Mouse (Mus musculus) common myeloid progenitor, adult 5-6 weeks (primary cell): ENCODE results near the gene Nos1. TPM values are rescaled to one million over a fixed set of nuclear protein-coding genes. Genes with fewer than 3 reads are reported as not detected.

Experiments used
- ATAC-seq: replicated peaks from 2 replicates; pipeline ENCODE4 v1.8.0; 2016; ENCODE audit warnings: low read depth, mild to moderate bottlenecking, moderate TSS enrichment, inconsistent platforms; ENCODE audit not compliant: poor library complexity, severe bottlenecking
- total RNA-seq: library from RNA; stranded (forward); fragments of 200-1000, 187-1606 nt; gene quantifications from 2 replicates; pipeline ENCODE4 v1.2.3, GENCODE M21; 2017

Nos1 gene
- total RNA-seq, 1 experiment from 2014 or later = not detected

DNA sequence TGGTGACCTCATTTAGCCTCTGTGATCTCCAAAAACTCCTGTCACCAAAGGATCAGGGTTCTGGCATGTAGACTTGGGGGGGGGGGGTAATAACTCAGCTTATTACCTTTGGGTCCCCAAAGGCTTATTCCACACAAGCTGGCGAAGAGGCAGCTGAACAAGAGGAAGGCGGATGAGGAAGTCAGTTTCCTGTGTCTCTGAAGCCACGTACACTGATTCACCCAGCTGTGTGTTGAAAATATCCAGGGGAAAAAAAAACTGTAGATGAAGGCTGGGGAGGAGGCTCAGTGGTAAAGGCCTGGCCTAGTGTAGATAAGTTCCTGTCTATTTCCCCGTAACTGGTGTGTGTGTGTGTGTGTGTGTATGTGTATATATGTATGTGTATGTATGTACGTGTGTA lies 110.7 kb downstream of the Nos1 start:
- no peak for ATAC-seq

GRCm38 (mm10) chr5:117894050-117894449 lies 113.2 kb downstream of the Nos1 start:
- no peak for ATAC-seq

DNA sequence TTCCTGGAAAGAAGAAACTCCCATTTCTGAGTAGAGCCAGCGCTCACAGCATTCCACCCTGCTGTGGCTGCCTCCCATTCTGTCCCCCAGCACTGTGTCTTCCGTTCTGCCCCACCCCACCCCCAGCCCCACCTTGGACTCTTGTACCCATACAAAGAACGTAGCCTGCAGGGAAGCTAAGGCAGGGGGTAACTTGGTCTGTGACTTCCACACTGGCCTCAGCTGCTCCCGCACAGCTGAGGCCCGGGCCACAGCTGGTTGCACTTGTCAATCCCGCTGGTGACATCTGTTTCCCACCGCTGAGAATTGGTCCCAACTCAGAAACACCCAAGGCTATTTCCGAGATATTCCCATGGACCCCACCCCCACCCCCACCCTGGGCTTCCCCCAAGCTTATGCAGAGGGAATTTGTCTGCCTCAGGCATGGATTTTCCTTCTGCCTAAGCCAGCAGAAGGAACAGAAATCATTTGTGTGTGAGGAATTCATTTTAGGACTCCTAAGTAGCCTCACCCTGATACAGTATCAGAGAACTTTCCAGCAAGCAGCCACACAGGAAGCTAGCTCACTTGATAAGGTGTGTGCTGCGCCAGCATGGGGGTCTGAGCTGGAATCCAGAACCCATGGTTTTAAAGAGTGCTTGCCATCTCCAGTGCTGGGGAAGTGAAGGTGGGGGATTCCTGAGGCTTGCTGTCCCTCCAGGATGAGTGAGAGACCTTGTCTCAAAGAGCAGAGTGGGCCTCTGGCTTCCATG lies 117.4 kb downstream of the Nos1 start:
- ATAC-seq = no peak

DNA sequence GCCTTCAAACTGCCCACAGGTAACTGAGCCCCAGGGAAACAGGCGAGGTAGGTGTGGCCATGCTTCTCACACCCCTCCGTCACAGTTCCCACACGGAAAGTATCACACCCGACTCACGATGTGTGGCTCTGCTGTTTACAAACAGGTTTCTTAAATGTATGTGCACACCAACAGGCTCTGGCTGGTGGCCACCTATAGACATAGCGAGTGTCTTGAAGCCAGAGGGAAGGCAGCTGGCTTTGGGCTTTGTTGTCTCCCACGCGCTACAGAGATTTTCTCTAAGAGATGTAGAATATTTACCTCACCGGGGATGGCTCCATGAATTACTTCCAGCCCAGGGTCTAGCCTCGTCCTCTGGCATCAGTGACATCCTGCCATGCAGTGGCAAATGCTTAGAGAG lies 118.5 kb downstream of the Nos1 start:
- ATAC-seq = no peak

DNA sequence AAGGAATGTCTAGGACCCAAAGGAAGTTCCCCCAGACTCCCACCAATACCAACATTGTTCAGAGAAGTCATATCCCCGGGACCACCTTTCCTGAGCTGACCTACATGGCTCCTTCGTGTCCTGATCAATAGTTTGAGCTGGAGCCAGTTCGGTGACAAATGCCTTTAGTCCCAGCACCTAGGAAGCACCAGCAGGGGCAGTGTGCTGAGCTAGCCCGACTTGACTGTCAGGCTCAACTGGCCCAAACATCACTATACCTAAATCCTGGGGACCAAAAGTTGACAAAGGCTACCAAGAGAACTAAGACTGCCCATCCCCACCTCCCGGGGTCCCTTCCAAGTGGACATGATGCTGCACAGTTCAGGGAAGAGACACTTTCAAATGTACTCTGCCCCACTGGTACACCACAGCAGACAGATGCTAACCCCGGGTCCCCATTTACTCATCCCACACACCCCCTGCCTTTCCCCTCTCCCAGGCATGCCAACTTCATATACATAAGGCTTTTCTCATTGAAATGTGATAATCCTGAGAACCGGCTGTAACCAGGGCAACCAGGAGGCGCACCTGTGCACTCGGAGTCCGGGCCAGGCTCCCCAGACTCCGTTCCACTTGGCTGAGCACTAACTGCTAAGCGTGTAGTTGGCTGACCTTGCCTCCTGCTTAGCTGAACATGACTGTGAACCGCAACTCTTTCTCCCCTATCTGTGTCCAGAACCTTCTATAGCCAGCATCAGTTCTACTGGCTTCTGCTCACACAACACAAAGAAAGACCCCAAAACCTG lies 120.3 kb downstream of the Nos1 start:
- ATAC-seq = no peak

DNA sequence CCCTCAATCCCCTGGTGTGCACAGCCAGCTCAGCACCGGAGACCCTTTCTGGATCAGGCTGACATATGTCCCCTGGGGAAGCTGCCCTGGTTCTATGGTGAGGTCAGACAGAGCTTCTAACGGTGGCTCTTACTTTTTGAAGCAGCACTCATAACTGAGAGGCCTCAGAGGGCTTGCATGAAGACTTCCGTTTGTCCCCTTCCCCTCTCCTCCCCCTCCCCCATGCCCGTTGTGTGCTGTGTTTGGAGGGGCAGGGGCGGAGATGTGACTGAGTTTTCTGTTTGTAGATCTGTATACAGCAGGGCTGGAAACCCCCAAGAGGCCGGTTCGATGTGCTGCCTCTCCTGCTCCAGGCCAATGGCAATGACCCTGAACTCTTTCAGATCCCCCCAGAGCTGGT lies 122.7 kb downstream of the Nos1 start:
- ATAC-seq = no peak

GRCm38 (mm10) chr5:117905728-117906127 lies 124.9 kb downstream of the Nos1 start:
- ATAC-seq = no peak

DNA sequence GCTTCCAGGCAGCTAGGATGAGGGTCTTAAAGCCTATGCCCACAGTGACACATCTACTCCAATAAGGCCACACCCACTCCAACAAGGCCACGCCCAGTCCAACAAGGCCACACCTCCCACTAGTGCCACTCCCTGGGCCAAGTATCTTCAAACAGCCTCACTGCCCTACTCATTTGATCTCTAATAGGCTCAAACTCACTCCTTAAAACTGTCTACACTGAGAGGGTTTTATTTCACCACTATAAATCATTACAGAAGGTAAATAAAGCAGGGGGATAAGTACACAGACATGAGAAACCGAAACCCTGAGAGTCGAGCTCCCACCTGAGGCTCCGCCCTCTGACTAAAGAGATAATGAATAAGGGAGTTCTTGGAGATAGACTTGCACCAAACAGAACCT lies 128.7 kb downstream of the Nos1 start:
- no peak for ATAC-seq

- ATAC-seq = peak; percentile 74
These were observed 135.5 kb downstream of the Nos1 start for GRCm38 (mm10) chr5:117916349-117916748.

- no peak for ATAC-seq
These were observed 136.1 kb downstream of the Nos1 start for GRCm38 (mm10) chr5:117916906-117917305.

GRCm38 (mm10) chr5:117921786-117922528 lies 141.1 kb downstream of the Nos1 start:
- ATAC-seq = no peak

GRCm38 (mm10) chr5:117923688-117924087 lies 142.9 kb downstream of the Nos1 start:
- ATAC-seq = no peak

- no peak for ATAC-seq
These were observed 147.7 kb downstream of the Nos1 start for GRCm38 (mm10) chr5:117928553-117928952.

DNA sequence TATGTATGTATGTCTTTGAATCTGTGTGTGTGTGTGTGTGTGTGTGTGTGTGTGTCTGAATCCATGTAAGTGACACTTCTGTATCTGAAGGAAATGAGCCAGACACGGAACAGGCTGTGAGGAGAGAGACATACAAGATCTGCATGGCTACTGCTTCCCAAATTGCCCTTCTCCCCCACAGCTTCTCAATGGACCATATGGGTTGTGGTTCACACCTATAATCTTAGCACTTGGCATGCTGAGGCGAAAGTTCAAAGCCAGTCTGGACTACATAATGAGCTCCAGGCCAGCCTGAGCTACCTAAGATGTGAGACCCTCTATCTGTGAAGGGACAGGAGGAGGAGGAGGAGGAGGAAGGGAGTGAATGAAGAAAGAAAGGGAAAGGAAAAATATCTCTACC lies 151.4 kb downstream of the Nos1 start:
- no peak for ATAC-seq

GRCm38 (mm10) chr5:117932862-117933261 lies 152.0 kb downstream of the Nos1 start:
- peak; percentile 82 for ATAC-seq

GRCm38 (mm10) chr5:117936346-117936745 lies 155.5 kb downstream of the Nos1 start:
- ATAC-seq = no peak

DNA sequence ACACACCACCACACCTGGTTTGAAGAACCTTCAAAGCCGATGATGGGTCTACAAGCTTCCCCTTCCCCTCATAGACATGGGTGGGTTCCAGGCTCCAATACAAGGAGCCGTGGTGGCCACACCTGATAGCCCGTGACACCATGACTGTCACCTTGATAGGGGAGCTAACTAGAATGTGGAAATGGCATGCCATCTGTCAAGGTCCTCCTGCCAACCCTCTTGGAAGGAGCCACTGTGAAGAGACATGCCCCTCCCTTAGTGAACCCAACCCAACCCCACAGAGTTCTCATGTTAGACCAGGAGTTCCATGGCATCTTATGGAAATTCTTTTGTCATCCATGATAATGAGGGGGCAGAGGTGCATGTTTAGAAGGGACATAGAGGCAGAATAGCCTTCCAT lies 156.4 kb downstream of the Nos1 start:
- ATAC-seq = no peak

DNA sequence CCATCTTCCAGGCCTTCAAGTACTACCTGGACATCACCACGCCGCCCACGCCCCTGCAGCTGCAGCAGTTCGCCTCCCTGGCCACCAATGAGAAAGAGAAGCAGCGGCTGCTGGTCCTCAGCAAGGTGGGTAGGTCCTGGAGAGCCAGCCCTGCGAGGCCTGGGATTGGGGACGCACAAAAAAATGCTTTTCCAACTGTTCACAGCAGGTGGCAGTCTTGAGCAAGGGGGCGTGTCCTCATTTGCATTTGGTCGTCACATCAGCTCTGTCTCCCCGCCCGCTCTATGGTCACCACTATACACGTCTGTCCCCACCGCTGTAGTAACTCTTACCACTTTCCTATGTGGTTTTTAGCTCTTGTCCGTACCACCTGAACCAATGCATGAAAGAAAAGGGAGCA lies 157.3 kb downstream of the Nos1 start:
- ATAC-seq = peak; percentile 98

DNA sequence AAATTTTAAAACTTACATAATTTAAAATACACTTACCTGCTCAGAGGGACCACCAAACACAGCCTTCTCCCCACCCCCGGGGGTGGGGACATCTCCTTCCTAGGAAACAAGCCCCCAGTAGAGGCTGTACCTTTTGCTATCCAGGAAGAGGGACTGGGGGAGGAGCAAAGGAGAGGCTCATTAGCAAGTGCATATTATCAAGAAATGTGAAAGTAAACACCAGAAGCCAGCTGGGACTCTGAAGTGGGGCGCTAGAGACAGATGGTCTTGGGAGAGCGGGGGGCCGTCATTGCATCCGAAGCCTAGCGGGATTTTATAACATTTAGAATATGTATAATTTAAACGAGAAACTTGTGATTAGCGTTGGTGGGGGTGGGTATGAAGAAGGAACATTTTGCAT lies 158.6 kb downstream of the Nos1 start:
- no peak for ATAC-seq

- no peak for ATAC-seq
These were observed 160.7 kb downstream of the Nos1 start for GRCm38 (mm10) chr5:117941552-117941951.

GRCm38 (mm10) chr5:117946605-117947004 lies 165.8 kb downstream of the Nos1 start:
- peak; percentile 89 for ATAC-seq
